Mouse (Mus musculus): ENCODE measurements at regions not wholly inside any gene's neighbourhood (a gene's known extent, or its start where the extent isn't known, plus 50 kb on each side); places are given as distances from the start of the nearest gene placed in this dataset.

DNA sequence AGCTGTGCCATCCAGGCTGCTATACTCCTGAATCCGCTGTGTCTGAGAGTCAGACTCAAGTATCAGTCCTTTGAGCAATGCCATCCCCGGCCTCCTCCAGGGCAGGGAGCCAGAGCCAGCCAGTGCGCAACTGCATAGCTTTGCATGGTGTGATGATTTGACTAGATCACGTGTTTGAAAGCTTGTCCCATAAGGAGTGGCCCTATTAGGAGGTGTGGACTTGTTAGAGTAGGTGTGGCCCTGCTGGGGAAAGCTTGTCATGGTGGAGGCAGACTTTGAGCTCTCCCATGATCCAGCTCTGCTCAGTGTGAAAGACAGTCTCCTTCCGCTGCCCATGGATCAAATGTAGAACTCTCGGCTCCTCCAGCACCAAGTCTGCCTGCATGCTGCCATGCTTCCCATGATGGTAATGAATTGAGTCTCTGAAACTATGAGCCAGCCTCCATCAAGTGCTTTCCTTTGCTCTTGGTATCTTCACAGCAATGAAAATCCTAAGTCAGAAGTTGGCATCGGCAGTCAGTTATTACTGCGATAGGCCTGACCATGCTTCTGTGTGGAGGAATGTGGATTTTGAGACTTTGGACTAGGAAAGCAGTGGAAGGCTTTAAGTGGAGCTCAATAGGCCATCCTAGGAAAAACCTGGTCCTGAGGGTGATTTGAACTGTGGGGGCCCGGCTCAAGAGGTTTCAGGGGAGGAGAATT, 87.2 kb upstream of the Slc22a12 start:
- TF ChIP-seq CTCF (IDR thresholded peaks at IDR 0.05; ENCODE audit: low read depth, low read length) (no peak), POLR2A (IDR thresholded peaks at IDR 0.05; ENCODE audit: borderline replicate concordance, low read depth, low read length) (no peak)

All from bone marrow macrophage, adult 2 months (primary cell).